Mouse (Mus musculus) bone marrow macrophage, adult 2 months (primary cell): Measurements from ENCODE around the gene Rhox4a.
"Not testable (repeated sequence)": the region's sequence is repeated elsewhere in the genome, so short reads cannot be mapped to it uniquely, and the experiment has no call there.

Source experiments
- CTCF ChIP-seq: IDR thresholded peaks from 2 replicates; pipeline ENCODE4 v1.5.1; 2012; ENCODE audit warnings: low read depth, mild to moderate bottlenecking, low read length, moderate library complexity
- POLR2A ChIP-seq: IDR thresholded peaks from 2 replicates; pipeline ENCODE4 v1.6.1; 2012; ENCODE audit warnings: mild to moderate bottlenecking, low read depth, low read length, borderline replicate concordance

GRCm38 (mm10) chrX:37244676-37245075 lies 20.5 kb upstream of the Rhox4a start, which contains the start of gene Rhox2a:
- not testable (repeated sequence) for TF ChIP-seq CTCF, POLR2A
